Mouse (Mus musculus) ES-Bruce4 (cell line): ENCODE measurements at regions not wholly inside any gene's neighbourhood (a gene's known extent, or its start where the extent isn't known, plus 50 kb on each side); places are given as distances from the start of the nearest gene placed in this dataset.
"Not testable (repeated sequence)": the region's sequence is repeated elsewhere in the genome, so short reads cannot be mapped to it uniquely, and the experiment has no call there.

Source experiments
- H3K27ac ChIP-seq: 2 replicates; pipeline ENCODE4 v1.5.1; 2012; ENCODE audit warnings: low read length, inconsistent platforms; ENCODE audit not compliant: insufficient read depth
- H3K27me3 ChIP-seq: 2 replicates; pipeline ENCODE4 v1.6.1; 2012; ENCODE audit warnings: mild to moderate bottlenecking, low read length, inconsistent platforms; ENCODE audit not compliant: control insufficient read depth, poor library complexity, insufficient read depth, severe bottlenecking
- H3K36me3 ChIP-seq: 2 replicates; pipeline ENCODE4 v1.6.1; 2012; ENCODE audit warnings: inconsistent platforms, mild to moderate bottlenecking, low read length, moderate library complexity; ENCODE audit not compliant: control insufficient read depth, poor library complexity, insufficient read depth, severe bottlenecking
- H3K4me1 ChIP-seq: one replicate; pipeline ENCODE4 v1.8.1; 2011; ENCODE audit warnings: low read length; ENCODE audit not compliant: control insufficient read depth, insufficient read depth
- H3K4me3 ChIP-seq: 2 replicates; pipeline ENCODE4 v1.5.1; 2011; ENCODE audit warnings: low read depth, mild to moderate bottlenecking, low read length
- H3K9ac ChIP-seq: 2 replicates; pipeline ENCODE4 v1.6.1; 2012; ENCODE audit warnings: low read depth, mild to moderate bottlenecking, inconsistent platforms; ENCODE audit not compliant: poor library complexity, severe bottlenecking
- H3K9me3 ChIP-seq: replicated peaks from 2 replicates; pipeline ENCODE4 v1.6.1; 2012; ENCODE audit warnings: mild to moderate bottlenecking, low read length, inconsistent platforms; ENCODE audit not compliant: control insufficient read depth, poor library complexity, insufficient read depth, severe bottlenecking
- CTCF ChIP-seq: IDR thresholded peaks from one replicate; pipeline ENCODE4 v1.8.1; 2011; ENCODE audit warnings: low read depth, low read length
- EP300 ChIP-seq: IDR thresholded peaks from 2 replicates; pipeline ENCODE4 v1.6.1; 2011; ENCODE audit warnings: low read depth, low read length; ENCODE audit not compliant: insufficient read depth
- POLR2A ChIP-seq: IDR thresholded peaks from one replicate; pipeline ENCODE4 v1.8.1; 2011; ENCODE audit warnings: low read length; ENCODE audit not compliant: insufficient read depth

DNA sequence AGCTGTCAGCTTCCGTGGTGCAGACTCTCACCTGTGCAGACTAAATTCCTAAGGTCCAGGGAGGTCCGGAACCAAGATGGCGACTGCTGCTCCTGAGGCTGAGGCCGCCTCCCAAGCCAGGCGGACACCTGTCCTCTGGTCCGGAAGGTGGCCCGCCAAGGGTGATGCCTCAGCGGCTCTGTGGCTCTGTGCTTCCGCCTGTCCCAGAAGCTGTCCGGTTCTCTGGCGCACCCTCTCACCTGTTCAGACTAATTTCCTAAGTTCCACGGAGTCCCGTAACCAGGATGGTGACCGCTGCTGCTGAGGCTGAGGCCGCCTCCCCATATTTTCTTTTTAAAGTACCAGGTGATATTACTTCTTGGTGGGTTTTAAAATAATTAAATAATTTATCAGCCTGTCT lies 65.4 kb upstream of the B3galnt2 start:
- H3K4me3 ChIP-seq, result peak overlapping the region; percentile 20; the same call in 1 of the 2 replicates
- not testable (repeated sequence) for H3K9me3 ChIP-seq, H3K4me1 ChIP-seq, H3K36me3 ChIP-seq, H3K27me3 ChIP-seq, H3K9ac ChIP-seq, H3K27ac ChIP-seq

DNA sequence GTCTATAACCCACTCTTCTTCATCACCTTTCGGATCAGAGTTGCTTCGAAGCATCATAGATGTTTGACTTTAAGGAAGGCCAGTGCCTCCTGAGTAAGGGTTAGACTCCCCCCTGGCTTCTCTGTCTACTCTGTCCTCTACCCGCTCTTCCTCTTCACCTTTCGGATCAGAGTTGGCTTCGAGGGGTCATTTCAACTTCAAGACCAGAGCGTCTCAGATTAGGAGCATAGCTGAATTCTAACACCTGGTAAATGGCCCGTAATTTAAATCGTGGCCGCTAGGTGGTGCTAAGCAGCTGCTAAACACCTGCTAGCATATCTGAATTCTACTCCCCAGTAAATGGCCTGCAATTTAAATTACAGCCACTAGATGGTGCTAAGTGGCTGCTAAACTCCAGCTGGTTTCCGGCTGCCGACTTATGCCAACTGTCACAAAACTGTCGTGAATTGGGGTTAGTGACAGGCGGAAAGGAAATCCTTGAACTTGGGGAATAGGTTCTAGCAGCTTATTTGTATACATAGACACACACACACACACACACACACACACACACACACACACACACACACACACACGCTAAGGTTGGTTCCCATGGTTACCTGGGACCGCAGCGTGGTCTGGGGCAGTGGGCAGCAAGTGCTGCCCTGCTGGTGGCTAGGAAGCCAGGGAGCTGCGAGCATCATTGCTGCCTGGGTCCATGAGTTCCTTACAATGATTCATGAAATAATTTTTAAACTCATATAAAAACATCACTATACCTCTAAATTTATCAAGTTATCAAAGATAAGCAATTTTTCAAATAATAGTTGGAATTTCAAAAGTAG lies 64.8 kb upstream of the B3galnt2 start:
- no peak overlapping the region for H3K9ac ChIP-seq
- H3K4me1 ChIP-seq, result no peaks in the 10 kb centered on the region
- H3K36me3 ChIP-seq, result no peaks in the 10 kb centered on the region
- TF ChIP-seq POLR2A (no peak), CTCF (peak; percentile 58), EP300 (no peak)
- peaks cover 5% of the 10 kb centered on the region for H3K9me3 ChIP-seq
- H3K27me3 ChIP-seq, result no peaks in the 10 kb centered on the region
- no peak overlapping the region for H3K27ac ChIP-seq
- peak overlapping the region; percentile 72 for H3K4me3 ChIP-seq

DNA sequence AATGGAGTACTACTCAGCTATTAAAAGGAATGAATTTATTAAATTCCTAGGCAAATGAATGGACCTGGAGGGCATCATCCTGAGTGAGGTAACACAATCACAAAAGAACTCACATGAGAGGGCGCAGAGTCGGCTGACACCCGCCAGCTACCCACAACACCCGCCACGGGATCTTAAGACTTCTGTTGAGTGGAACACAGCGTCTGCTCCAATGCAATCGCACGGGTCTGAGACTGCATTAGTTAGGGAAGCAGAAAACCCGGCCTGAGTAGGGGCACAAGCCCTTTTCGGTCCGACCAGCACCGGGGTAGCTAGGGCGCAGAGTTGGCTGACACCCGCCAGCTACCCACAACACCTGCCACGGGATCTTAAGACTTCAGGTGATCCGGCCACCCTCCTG lies 52.1 kb upstream of the B3galnt2 start:
- not testable (repeated sequence) for H3K9me3 ChIP-seq, H3K27me3 ChIP-seq, H3K27ac ChIP-seq, H3K9ac ChIP-seq, H3K4me1 ChIP-seq, H3K36me3 ChIP-seq
- H3K4me3 ChIP-seq, result peak overlapping the region; percentile 43
